Mouse (Mus musculus) midbrain, postnatal 0 days (tissue): ENCODE data around the gene Olfr56. TPM values are rescaled to one million over a fixed set of nuclear protein-coding genes. Genes with fewer than 3 reads are reported as not detected.
"Not testable (repeated sequence)": the region's sequence is repeated elsewhere in the genome, so short reads cannot be mapped to it uniquely, and the experiment has no call there.

Experiments used
- ATAC-seq: fragments of 200-750 bp; cut with Nextera tagmentation; 2 replicates; pipeline ENCODE4 v1.8.0; 2017; ENCODE audit warnings: moderate number of reproducible peaks, mild to moderate bottlenecking, moderate TSS enrichment, moderate library complexity; ENCODE audit not compliant: low FRiP score
- DNase-seq: peaks from one replicate; pipeline ENCODE4 v3.0.0-alpha.2; 2015; ENCODE audit warnings: low spot score
- H3K27ac ChIP-seq: fragments of 300-500 bp; sonication (generic); 2 replicates; pipeline ENCODE4 v1.5.1; 2014; ENCODE audit warnings: low read depth, mild to moderate bottlenecking, low read length, mixed read lengths
- H3K27me3 ChIP-seq: fragments of 300-500 bp; sonication (generic); 2 replicates; pipeline ENCODE4 v1.6.1; 2014; ENCODE audit warnings: low read length, control low read depth, mixed read lengths; ENCODE audit not compliant: insufficient read depth
- H3K36me3 ChIP-seq: fragments of 300-500 bp; sonication (generic); 2 replicates; pipeline ENCODE4 v1.6.1; 2014; ENCODE audit warnings: low read length, control low read depth, mixed read lengths; ENCODE audit not compliant: insufficient read depth
- H3K4me1 ChIP-seq: fragments of 300-500 bp; sonication (generic); 2 replicates; pipeline ENCODE4 v1.6.1; 2014; ENCODE audit warnings: mild to moderate bottlenecking, control low read depth, antibody characterized with exemption, low read length, mixed read lengths; ENCODE audit not compliant: insufficient read depth
- H3K4me2 ChIP-seq: fragments of 300-500 bp; sonication (generic); 2 replicates; pipeline ENCODE4 v1.6.1; 2014; ENCODE audit warnings: low read depth, mild to moderate bottlenecking, low read length, mixed read lengths; ENCODE audit not compliant: poor library complexity, severe bottlenecking
- H3K4me3 ChIP-seq: fragments of 300-500 bp; sonication (generic); 2 replicates; pipeline ENCODE4 v1.5.1; 2014; ENCODE audit warnings: low read depth, mild to moderate bottlenecking, low read length, moderate library complexity
- H3K9ac ChIP-seq: fragments of 300-500 bp; sonication (generic); replicated peaks from 2 replicates; pipeline ENCODE4 v1.6.1; 2014; ENCODE audit warnings: mild to moderate bottlenecking, low read length, moderate library complexity, mixed read lengths; ENCODE audit not compliant: poor library complexity, severe bottlenecking
- H3K9me3 ChIP-seq: fragments of 300-500 bp; sonication (generic); 2 replicates; pipeline ENCODE4 v1.6.1; 2016; ENCODE audit warnings: low read length, control low read depth
- CTCF ChIP-seq: IDR thresholded peaks from 2 replicates; pipeline ENCODE4 v1.5.1; 2016; ENCODE audit warnings: antibody characterized with exemption, mild to moderate bottlenecking
- WGBS: fragments of 180-500 bp; shearing (Covaris S2); extraction: QIAGEN DNeasy Blood & Tissue Kit; methylation state at CpG from one replicate; pipeline ENCODE4 v1.1.7; 2014; 5-methylcytosine and 5-hydroxymethylcytosine counted together
- polyA plus RNA-seq: library from polyadenylated mRNA; unstranded; fragments of >200 nt; fragmentation: Nextera tagmentation; extraction: Ambion mirVana; gene quantifications from 2 replicates; pipeline ENCODE4 v1.2.1, GENCODE M21; 2015
- total RNA-seq: library from RNA; depleted of rRNA; stranded (reverse); fragments of >200 nt; gene quantifications from 2 replicates; pipeline ENCODE4 v1.2.3, GENCODE M21; 2014

Gene Olfr56
- total and polyA plus RNA-seq, 2 experiments from 2014 or later = not detected

GRCm38 (mm10) chr11:49068358-49068757 lies 89.7 kb downstream of the Olfr56 start:
- 93% methylated on average over 1 of the region's 1 CpGs for WGBS
- H3K36me3 ChIP-seq = no peaks in the 10 kb centered on the region
- no peak overlapping the region for H3K4me3 ChIP-seq
- no peak overlapping the region for H3K9ac ChIP-seq
- no peak overlapping the region for H3K4me2 ChIP-seq
- no peaks in the 10 kb centered on the region for H3K27me3 ChIP-seq
- DNase-seq = no peak
- no peak for TF ChIP-seq CTCF
- ATAC-seq = no peak
- H3K9me3 ChIP-seq = no peaks in the 10 kb centered on the region
- H3K4me1 ChIP-seq = no peaks in the 10 kb centered on the region
- H3K27ac ChIP-seq = no peak overlapping the region

- H3K27ac ChIP-seq, ATAC-seq, H3K27me3 ChIP-seq, H3K9ac ChIP-seq, H3K36me3 ChIP-seq, H3K4me3 ChIP-seq, H3K4me2 ChIP-seq, H3K9me3 ChIP-seq, H3K4me1 ChIP-seq, DNase-seq: not testable (repeated sequence)
- WGBS = 78% methylated on average over 6 of the region's 6 CpGs
Observed at GRCm38 (mm10) chr11:49076001-49076757, 97.5 kb downstream of the Olfr56 start, which contains the start of gene Ifi47. Gene Ifi47, plus strand, starts transcription at chr11:49076587.

GRCm38 (mm10) chr11:49077012-49077411 lies 98.3 kb downstream of the Olfr56 start:
- TF ChIP-seq CTCF = no peak
- Histone ChIP-seq H3K36me3 (no peaks in the 10 kb centered on the region), H3K27me3 (no peaks in the 10 kb centered on the region), H3K27ac (no peak overlapping the region), H3K9me3 (no peaks in the 10 kb centered on the region), H3K4me1 (no peaks in the 10 kb centered on the region), H3K4me3 (no peak overlapping the region), H3K9ac (no peak overlapping the region), H3K4me2 (no peak overlapping the region)
- ATAC-seq (no peak), DNase-seq (no peak)
- 82% methylated on average over 1 of the region's 1 CpGs for WGBS

GRCm38 (mm10) chr11:49078719-49079118 lies 100.0 kb downstream of the Olfr56 start:
- no peak for TF ChIP-seq CTCF
- ATAC-seq (no peak), DNase-seq (no peak)
- H3K27me3 ChIP-seq = no peaks in the 10 kb centered on the region
- H3K27ac ChIP-seq = no peak overlapping the region
- no peaks in the 10 kb centered on the region for H3K9me3 ChIP-seq
- no peak overlapping the region for H3K4me3 ChIP-seq
- WGBS = 90% methylated on average over 3 of the region's 3 CpGs
- H3K9ac ChIP-seq = no peak overlapping the region
- H3K4me1 ChIP-seq = no peaks in the 10 kb centered on the region
- H3K36me3 ChIP-seq = no peaks in the 10 kb centered on the region
- no peak overlapping the region for H3K4me2 ChIP-seq

GRCm38 (mm10) chr11:49080636-49081035 lies 101.9 kb downstream of the Olfr56 start:
- Histone ChIP-seq H3K36me3 (no peaks in the 10 kb centered on the region), H3K27ac (no peak overlapping the region), H3K4me3 (no peak overlapping the region), H3K4me2 (no peak overlapping the region), H3K4me1 (no peaks in the 10 kb centered on the region), H3K9me3 (no peaks in the 10 kb centered on the region), H3K27me3 (no peaks in the 10 kb centered on the region), H3K9ac (no peak overlapping the region)
- no peak for TF ChIP-seq CTCF
- ATAC-seq = no peak
- 77% methylated on average over 1 of the region's 1 CpGs for WGBS
- DNase-seq = no peak

GRCm38 (mm10) chr11:49081356-49081755 lies 102.7 kb downstream of the Olfr56 start:
- Histone ChIP-seq H3K27me3 (no peaks in the 10 kb centered on the region), H3K4me2 (no peak overlapping the region), H3K36me3 (no peaks in the 10 kb centered on the region), H3K9me3 (no peaks in the 10 kb centered on the region), H3K27ac (no peak overlapping the region), H3K4me1 (no peaks in the 10 kb centered on the region), H3K4me3 (no peak overlapping the region), H3K9ac (no peak overlapping the region)
- 81% methylated on average over 4 of the region's 4 CpGs for WGBS
- ATAC-seq = no peak
- DNase-seq = no peak
- no peak for TF ChIP-seq CTCF
